Mouse (Mus musculus) kidney, adult 2 months (tissue): ENCODE data around the gene Pou5f2.

Source experiments
- CTCF ChIP-seq: fragments of 200-500 bp; conservative IDR thresholded peaks from 2 replicates; pipeline ENCODE4 v1.5.1; 2011; ENCODE audit warnings: low read depth, mild to moderate bottlenecking, control low read depth, low read length, moderate library complexity, mixed read lengths; ENCODE audit not compliant: insufficient read depth, insufficient read length
- POLR2A ChIP-seq: fragments of 200-500 bp; IDR thresholded peaks from one replicate; pipeline ENCODE4 v1.6.1; 2011; ENCODE audit warnings: low read depth, low read length, control low read depth

- TF ChIP-seq CTCF (no peak), POLR2A (no peak)
Observed at GRCm38 (mm10) chr13:78045116-78045515, 20.4 kb downstream of the Pou5f2 start.
